Mouse (Mus musculus) limb, embryonic 13.5 days (tissue): ENCODE measurements around the gene Dusp16. TPM values are rescaled to one million over a fixed set of nuclear protein-coding genes. Genes with fewer than 3 reads are reported as not detected.

ENCODE experiments used
- polyA plus RNA-seq: library from polyadenylated mRNA; unstranded; fragments of >200 nt; fragmentation: Nextera tagmentation; extraction: Ambion mirVana; gene quantifications from 2 replicates; pipeline ENCODE4 v1.2.1, GENCODE M21; 2015

Gene Dusp16
- polyA plus RNA-seq, 1 experiment from 2014 or later = 17.1 TPM

Other genes starting within 250 kb of the Dusp16 start
- gene Lrp6, start 225.7 kb downstream of the Dusp16 start, polyA plus RNA-seq = 37.5 and 37.9 TPM in 2 replicates
- gene Mansc1, start 160.1 kb downstream of the Dusp16 start, polyA plus RNA-seq = 1.5 and 1.6 TPM in 2 replicates
- gene Borcs5, start 153.1 kb downstream of the Dusp16 start, polyA plus RNA-seq = 20.6 and 21.5 TPM in 2 replicates
- gene Crebl2, start 37.5 kb upstream of the Dusp16 start, polyA plus RNA-seq = 2.6 and 3.0 TPM in 2 replicates
- gene Gpr19, start 106.0 kb upstream of the Dusp16 start, polyA plus RNA-seq = 7.3 and 8.2 TPM in 2 replicates
- gene Cdkn1b, start 127.8 kb upstream of the Dusp16 start, polyA plus RNA-seq = 20.4 and 22.3 TPM in 2 replicates
- gene Apold1, start 189.1 kb upstream of the Dusp16 start, polyA plus RNA-seq = 4.4 and 5.0 TPM in 2 replicates
- gene Ddx47, start 219.0 kb upstream of the Dusp16 start, polyA plus RNA-seq = 120 and 123 TPM in 2 replicates